Mouse (Mus musculus) stomach, embryonic 15.5 days (tissue): Measurements from ENCODE around the gene Chrm1. TPM values are rescaled to one million over a fixed set of nuclear protein-coding genes. Genes with fewer than 3 reads are reported as not detected.

Experiments
- polyA plus RNA-seq: library from polyadenylated mRNA; unstranded; fragments of >200 nt; fragmentation: Nextera tagmentation; extraction: Ambion mirVana; gene quantifications from 2 replicates; pipeline ENCODE4 v1.2.1, GENCODE M21; 2015

The Chrm1 gene
- polyA plus RNA-seq, 1 experiment from 2014 or later = 0.98 TPM

Other genes starting within 250 kb of the Chrm1 start
- 0.05 and 0.12 TPM in 2 replicates for gene Slc22a8, start 72.5 kb upstream of the Chrm1 start, polyA plus RNA-seq
- not detected in 2 replicates for gene Slc22a6, start 45.8 kb upstream of the Chrm1 start, polyA plus RNA-seq
- gene Slc3a2, start 59.6 kb downstream of the Chrm1 start, polyA plus RNA-seq = 111 and 122 TPM in 2 replicates
- gene Wdr74, start 72.0 kb downstream of the Chrm1 start, polyA plus RNA-seq = 76.3 and 90.4 TPM in 2 replicates
- 1.4 and 1.7 TPM in 2 replicates for gene 1700092M07Rik, start 76.9 kb downstream of the Chrm1 start, polyA plus RNA-seq
- gene Stx5a, start 77.6 kb downstream of the Chrm1 start, polyA plus RNA-seq = 132 and 134 TPM in 2 replicates
- 159 and 160 TPM in 2 replicates for gene Nxf1, start 93.3 kb downstream of the Chrm1 start, polyA plus RNA-seq
- gene Tmem223, start 107.2 kb downstream of the Chrm1 start, polyA plus RNA-seq = 158 and 161 TPM in 2 replicates
- gene Tmem179b, start 110.7 kb downstream of the Chrm1 start, polyA plus RNA-seq = 95.7 and 104 TPM in 2 replicates
- gene Taf6l, start 122.6 kb downstream of the Chrm1 start, polyA plus RNA-seq = 26.3 and 26.9 TPM in 2 replicates
- 136 and 137 TPM in 2 replicates for gene Polr2g, start 134.8 kb downstream of the Chrm1 start, polyA plus RNA-seq
- 4.1 and 4.4 TPM in 2 replicates for gene Zbtb3, start 138.8 kb downstream of the Chrm1 start, polyA plus RNA-seq
- gene Ttc9c, start 155.5 kb downstream of the Chrm1 start, polyA plus RNA-seq = 49.7 and 52.1 TPM in 2 replicates
- gene Hnrnpul2, start 156.2 kb downstream of the Chrm1 start, polyA plus RNA-seq = 5.9 and 6.6 TPM in 2 replicates
- gene AC129217.1, start 166.0 kb downstream of the Chrm1 start, polyA plus RNA-seq = not detected in 2 replicates
- gene Bscl2, start 173.7 kb downstream of the Chrm1 start, polyA plus RNA-seq = 49.7 and 53.4 TPM in 2 replicates
- gene Gng3, start 175.4 kb downstream of the Chrm1 start, polyA plus RNA-seq = 11.2 and 14.7 TPM in 2 replicates
- gene Lrrn4cl, start 187.0 kb downstream of the Chrm1 start, polyA plus RNA-seq = 1.6 and 1.8 TPM in 2 replicates
- 160 and 163 TPM in 2 replicates for gene Ubxn1, start 207.7 kb downstream of the Chrm1 start, polyA plus RNA-seq
- 61.9 and 62.8 TPM in 2 replicates for gene Uqcc3, start 217.1 kb downstream of the Chrm1 start, polyA plus RNA-seq
- gene Lbhd1, start 219.9 kb downstream of the Chrm1 start, polyA plus RNA-seq = 69.9 and 93.9 TPM in 2 replicates
- not detected in 2 replicates for gene Gm49403, start 220.1 kb downstream of the Chrm1 start, polyA plus RNA-seq
- 82.3 and 82.9 TPM in 2 replicates for gene 1810009A15Rik, start 225.1 kb downstream of the Chrm1 start, polyA plus RNA-seq
- not detected in 2 replicates for gene Gm49416, start 225.1 kb downstream of the Chrm1 start, polyA plus RNA-seq
- 36.8 and 43.6 TPM in 2 replicates for gene Ints5, start 229.2 kb downstream of the Chrm1 start, polyA plus RNA-seq
- gene Ganab, start 234.3 kb downstream of the Chrm1 start, polyA plus RNA-seq = 89.3 and 103 TPM in 2 replicates